Mouse (Mus musculus) granulocyte monocyte progenitor cell, adult 5-6 weeks (primary cell): ENCODE measurements around the gene Rhox10. TPM values are rescaled to one million over a fixed set of nuclear protein-coding genes. Genes with fewer than 3 reads are reported as not detected.
"Not testable (repeated sequence)": the region's sequence is repeated elsewhere in the genome, so short reads cannot be mapped to it uniquely, and the experiment has no call there.

Experiments
- ATAC-seq: replicated peaks from 2 replicates; pipeline ENCODE4 v1.8.0; 2016; ENCODE audit warnings: mild to moderate bottlenecking, moderate TSS enrichment, inconsistent platforms; ENCODE audit not compliant: poor library complexity, severe bottlenecking
- total RNA-seq, 2 experiments: library from RNA; stranded (forward) in 1 of 2; stranded (reverse) in 1 of 2; fragments of 200-712, 200-1000 nt in 1 of 2; fragments of >200 nt in 1 of 2; fragmentation: Nextera tagmentation in 1 of 2; gene quantifications; 2 replicates each; pipeline ENCODE4 v1.2.3; 2014 to 2017

The Rhox10 gene
- total RNA-seq (2014; fragmentation: Nextera tagmentation) (not detected in 2 replicates), total RNA-seq (2017) (not detected in 2 replicates)

DNA sequence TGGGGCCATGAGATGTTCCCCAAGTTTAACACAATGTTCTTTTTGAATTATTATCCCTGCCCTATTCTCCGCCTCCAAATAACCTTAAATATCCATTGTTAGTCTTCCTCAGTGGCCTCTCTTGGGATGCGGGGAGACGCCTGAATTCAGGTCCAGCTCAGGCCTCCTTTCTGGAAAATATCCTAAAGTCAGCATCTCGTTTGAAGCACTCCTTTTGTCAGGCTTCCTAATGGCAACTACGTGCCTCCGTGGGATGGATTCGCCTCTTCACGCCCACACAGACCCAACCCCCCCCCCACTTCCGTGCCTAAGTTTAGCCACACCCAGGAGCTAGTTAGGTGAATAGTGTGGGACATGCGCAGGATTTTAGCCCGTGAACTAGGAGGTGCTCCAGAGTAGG is at the start of gene Rhox10:
TSS of gene Rhox10 (plus strand) at position 301 of the 400 bp plus-strand sequence.
- no peak for ATAC-seq

DNA sequence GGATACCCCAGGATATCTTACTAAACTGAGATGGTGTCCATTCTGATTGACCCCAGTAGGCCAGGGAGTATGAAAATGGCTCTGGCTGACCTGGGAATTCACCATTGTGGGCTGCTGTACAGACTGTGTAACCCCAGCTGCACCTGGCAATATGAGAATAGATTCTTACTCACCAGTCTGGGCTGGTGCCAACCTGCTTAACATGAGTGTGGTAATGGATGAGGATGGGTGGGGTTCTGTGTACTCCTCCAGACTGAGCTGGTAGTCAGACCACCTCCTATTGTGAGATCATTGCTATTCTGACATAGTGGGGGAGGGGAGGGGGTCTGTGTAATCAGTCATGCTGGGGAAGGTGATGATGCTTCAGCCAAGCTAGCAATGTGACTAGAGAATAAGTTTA is 47.7 kb upstream of the Rhox10 start, which contains the start of gene Btg1-ps1:
TSS of gene Btg1-ps1 (minus strand) at position 219 of the 400 bp plus-strand sequence.
- ATAC-seq: not testable (repeated sequence)

DNA sequence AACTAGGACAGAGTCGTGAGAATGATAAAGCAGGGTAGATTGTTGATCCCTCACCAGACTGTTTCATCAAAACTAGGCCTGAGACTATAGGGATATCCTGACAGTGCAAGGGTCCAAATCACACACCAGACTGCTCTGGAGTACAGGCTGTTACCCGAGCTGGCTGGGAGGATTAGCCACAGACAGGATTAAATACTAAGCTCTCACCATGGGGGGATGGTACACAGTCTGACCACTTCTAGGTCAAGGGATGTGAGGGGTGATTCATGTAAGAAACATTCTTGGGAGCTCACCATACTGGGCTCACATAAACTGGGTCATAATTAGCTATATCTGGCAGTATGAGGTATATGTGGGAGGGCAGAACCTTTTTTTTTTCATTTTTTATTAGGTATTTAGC is 32.4 kb upstream of the Rhox10 start:
- no peak for ATAC-seq

DNA sequence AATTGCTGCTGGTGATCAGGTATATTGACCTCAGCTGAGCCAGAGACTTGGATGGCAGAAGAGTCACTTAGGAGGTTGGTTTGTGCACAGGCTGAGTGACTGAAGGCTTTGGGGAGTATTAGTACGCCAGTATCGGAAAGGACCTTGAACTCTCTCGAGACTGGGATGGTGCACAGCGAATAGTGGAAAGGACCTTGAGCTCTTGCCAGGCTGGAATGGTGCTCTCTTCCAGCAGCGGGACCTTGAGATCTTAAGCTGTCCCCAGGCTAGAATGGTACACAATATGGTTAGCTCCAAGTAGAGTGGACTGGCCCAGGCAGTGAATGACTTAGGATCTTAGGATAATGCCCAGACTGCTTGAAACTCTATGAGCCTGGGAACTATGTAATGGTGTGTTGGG is 26.6 kb upstream of the Rhox10 start:
- no peak for ATAC-seq

DNA sequence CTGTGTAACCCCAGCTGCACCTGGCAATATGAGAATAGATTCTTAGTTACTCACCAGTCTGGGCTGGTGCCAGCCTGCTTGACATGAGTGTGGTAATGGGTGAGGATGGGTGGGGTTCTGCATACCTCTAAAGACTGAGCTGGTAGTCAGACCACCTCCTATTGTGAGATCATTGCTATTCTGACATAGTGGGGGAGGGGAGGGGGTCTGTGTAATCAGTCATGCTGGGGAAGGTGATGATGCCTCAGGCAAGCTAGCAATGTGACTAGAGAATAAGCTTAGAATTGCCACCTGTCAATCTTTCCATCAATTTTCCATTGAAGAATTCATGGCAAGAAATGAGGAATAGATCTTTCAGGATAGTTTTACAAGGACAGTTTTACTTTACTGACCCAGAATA is 23.3 kb upstream of the Rhox10 start, which contains the start of gene Btg1-ps2:
TSS of gene Btg1-ps2 (minus strand) at position 101 of the 400 bp plus-strand sequence.
- not testable (repeated sequence) for ATAC-seq

DNA sequence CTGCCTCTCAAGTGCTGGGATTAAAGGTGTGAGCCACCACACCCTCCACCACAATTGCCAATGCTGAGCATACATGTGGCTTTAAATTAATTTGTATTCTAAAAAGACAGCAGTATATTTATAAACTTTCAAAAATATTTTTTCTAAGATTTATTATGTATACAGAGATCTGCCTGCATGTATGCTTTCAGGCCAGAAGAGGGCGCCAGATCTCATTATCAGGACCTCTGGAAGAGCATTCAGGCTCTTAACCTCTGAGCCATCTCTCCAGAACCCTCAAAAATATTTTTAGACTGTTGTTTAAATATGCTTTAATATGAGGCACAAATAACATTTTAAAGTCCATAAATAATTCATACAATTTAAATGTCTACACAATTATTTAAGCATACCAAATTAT is 4.7 kb upstream of the Rhox10 start:
- ATAC-seq: no peak

DNA sequence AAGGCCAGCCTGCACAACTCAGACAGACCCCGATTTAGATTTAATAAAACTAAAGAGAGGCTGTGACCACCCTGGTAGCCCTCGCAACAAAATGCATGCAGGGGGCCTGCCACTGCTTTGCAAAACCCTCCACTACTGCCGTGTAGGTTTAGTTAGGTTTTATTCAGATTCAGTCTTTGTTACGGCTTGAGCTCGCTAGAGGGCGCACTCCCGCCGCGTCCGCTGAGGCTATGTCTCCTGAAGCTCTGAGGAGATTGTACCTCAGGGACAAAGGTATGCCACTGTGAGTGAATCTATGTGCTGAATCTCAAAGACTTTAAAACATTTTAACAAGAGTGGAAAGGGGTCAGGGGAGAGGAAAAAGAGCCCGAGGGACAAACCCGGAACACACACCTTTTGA is 18.0 kb downstream of the Rhox10 start:
- ATAC-seq: no peak

DNA sequence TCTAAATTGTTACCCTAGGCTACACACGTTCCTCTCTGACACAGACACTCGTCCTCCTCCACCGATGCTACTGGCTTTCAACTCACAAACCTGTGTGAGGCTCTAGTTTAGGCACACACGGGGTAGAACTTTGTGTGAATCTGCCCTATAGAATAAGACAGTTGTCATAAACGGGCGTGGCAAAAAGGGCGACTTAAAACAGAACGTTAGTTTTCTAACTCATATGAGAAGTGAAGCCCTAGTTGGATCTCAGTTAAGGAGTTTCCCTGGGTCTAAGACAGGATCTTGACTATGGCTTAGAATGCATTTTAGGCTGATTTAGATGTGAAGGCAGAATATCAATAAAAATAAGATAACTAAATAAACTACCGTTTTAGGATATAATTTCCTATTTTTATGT is 18.8 kb downstream of the Rhox10 start, which contains the start of gene Rhox11:
TSS of gene Rhox11 (minus strand) at position 101 of the 400 bp plus-strand sequence.
- ATAC-seq: no peak

DNA sequence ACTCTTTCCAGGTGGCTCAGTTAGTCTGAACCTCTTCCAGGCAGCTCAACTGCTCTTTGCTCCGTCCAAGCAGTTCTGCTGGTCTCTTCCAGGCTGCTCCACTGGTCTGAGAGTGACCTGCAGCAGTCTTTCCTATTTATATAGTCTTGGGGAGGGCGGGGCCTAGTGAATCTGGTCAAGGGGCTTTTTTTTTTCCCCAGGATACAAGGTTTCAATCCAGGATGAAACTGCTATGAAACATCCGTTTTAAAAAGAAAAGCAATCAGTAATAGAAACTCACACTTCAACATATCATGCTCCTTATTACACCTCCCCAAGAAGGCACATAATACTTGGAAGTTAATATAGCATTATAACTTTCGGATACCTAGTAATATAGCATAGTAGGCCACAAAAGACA is 44.5 kb downstream of the Rhox10 start, which contains the start of gene Rhox12:
TSS of gene Rhox12 (minus strand) at position 101 of the 400 bp plus-strand sequence.
- ATAC-seq: no peak

DNA sequence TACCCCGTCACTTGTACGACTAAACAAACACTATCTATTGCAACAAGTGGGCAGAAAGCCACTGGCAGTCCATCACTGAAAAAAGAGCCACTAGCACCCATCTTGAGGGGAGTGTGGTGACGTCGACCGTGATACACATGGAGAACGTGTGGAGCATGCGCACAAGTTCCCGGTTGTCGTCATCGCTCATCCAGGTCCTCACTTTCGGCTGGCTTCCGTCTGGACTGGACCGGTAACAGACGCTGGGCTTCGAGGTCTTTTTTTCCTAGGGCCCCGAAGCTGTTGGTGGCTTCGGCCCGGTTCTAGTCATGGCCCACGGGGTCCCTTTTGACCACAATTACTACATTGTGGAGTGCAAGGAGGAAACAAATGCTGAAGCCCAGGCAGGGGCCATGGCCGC is 54.7 kb downstream of the Rhox10 start, which contains the start of gene Rhox13:
TSS of gene Rhox13 (plus strand) at position 238 of the 400 bp plus-strand sequence.
- ATAC-seq: no peak

Other genes with a start within 250 kb of the Rhox10 start
- not detected in 2 replicates for gene Rhox6, start 239.6 kb upstream of the Rhox10 start, total RNA-seq (2014; fragmentation: Nextera tagmentation)
- not detected in 2 replicates for gene Rhox6, start 239.6 kb upstream of the Rhox10 start, total RNA-seq (2017)
- not detected in 2 replicates for gene Rhox7a, start 234.8 kb upstream of the Rhox10 start, total RNA-seq (2014; fragmentation: Nextera tagmentation)
- not detected in 2 replicates for gene Rhox7a, start 234.8 kb upstream of the Rhox10 start, total RNA-seq (2017)
- gene Rhox8, start 187.5 kb upstream of the Rhox10 start, total RNA-seq (2014; fragmentation: Nextera tagmentation): 0.21 TPM in 1 of 2 replicates, not detected in the other
- gene Rhox8, start 187.5 kb upstream of the Rhox10 start, total RNA-seq (2017): not detected in 2 replicates
- gene Rhox7b, start 169.2 kb upstream of the Rhox10 start, total RNA-seq (2014; fragmentation: Nextera tagmentation): not detected in 2 replicates
- gene Rhox7b, start 169.2 kb upstream of the Rhox10 start, total RNA-seq (2017): not detected in 2 replicates
- not detected in 2 replicates for gene Rhox9, start 164.7 kb upstream of the Rhox10 start, total RNA-seq (2014; fragmentation: Nextera tagmentation)
- gene Rhox9, start 164.7 kb upstream of the Rhox10 start, total RNA-seq (2017): not detected in 2 replicates
- gene Btg1-ps1, start 47.7 kb upstream of the Rhox10 start, total RNA-seq (2014; fragmentation: Nextera tagmentation): not detected in 2 replicates
- not detected in 2 replicates for gene Btg1-ps1, start 47.7 kb upstream of the Rhox10 start, total RNA-seq (2017)
- gene Btg1-ps2, start 23.4 kb upstream of the Rhox10 start, total RNA-seq (2014; fragmentation: Nextera tagmentation): not detected in 2 replicates
- not detected in 2 replicates for gene Btg1-ps2, start 23.4 kb upstream of the Rhox10 start, total RNA-seq (2017)
- not detected in 2 replicates for gene Rhox11, start 18.7 kb downstream of the Rhox10 start, total RNA-seq (2014; fragmentation: Nextera tagmentation)
- gene Rhox11, start 18.7 kb downstream of the Rhox10 start, total RNA-seq (2017): not detected in 2 replicates
- not detected in 2 replicates for gene Rhox12, start 44.4 kb downstream of the Rhox10 start, total RNA-seq (2014; fragmentation: Nextera tagmentation)
- not detected in 2 replicates for gene Rhox12, start 44.4 kb downstream of the Rhox10 start, total RNA-seq (2017)
- not detected in 2 replicates for gene Rhox13, start 54.7 kb downstream of the Rhox10 start, total RNA-seq (2014; fragmentation: Nextera tagmentation)
- not detected in 2 replicates for gene Rhox13, start 54.7 kb downstream of the Rhox10 start, total RNA-seq (2017)
- gene Zbtb33, start 123.3 kb downstream of the Rhox10 start, total RNA-seq (2014; fragmentation: Nextera tagmentation): 14.4 and 20.8 TPM in 2 replicates
- gene Zbtb33, start 123.3 kb downstream of the Rhox10 start, total RNA-seq (2017): 15.8 and 21.2 TPM in 2 replicates
- not detected in 2 replicates for gene Tmem255a, start 186.0 kb downstream of the Rhox10 start, total RNA-seq (2014; fragmentation: Nextera tagmentation)
- 0.26 TPM in 1 of 2 replicates, not detected in the other for gene Tmem255a, start 186.0 kb downstream of the Rhox10 start, total RNA-seq (2017)
- gene Atp1b4, start 249.7 kb downstream of the Rhox10 start, total RNA-seq (2014; fragmentation: Nextera tagmentation): not detected in 2 replicates
- gene Atp1b4, start 249.7 kb downstream of the Rhox10 start, total RNA-seq (2017): not detected in 2 replicates